14 mouse cellular contexts compared by ENCODE assay signal in the genomic region with DNA sequence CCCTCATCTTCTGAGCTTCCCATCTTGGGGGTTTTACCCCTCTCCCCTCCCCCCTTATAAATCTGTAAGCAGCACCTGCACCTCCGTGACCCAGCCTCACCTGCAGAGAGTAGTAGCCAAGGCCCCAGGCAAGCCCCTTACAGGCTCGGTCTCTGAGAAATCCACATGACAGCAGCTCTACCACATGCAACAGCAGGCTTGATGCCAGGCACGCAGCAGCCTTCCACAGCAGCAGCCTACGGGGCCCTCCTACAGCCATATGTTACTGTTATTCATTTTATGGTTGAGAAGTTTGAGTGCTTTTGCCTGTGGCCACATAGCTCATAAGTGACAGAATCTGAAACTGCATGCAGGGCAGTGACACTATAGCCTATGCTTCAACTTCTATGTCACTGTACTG. TPM values are rescaled to one million over a fixed set of nuclear protein-coding genes. Genes with fewer than 3 reads are reported as not detected.
DNase-seq lines count a peak whose midpoint lies in the region; TF ChIP-seq lines count a peak whose summit lies in the region.
"Had no signal": no experiment of that assay in that cellular context is flagged by ENCODE, and none has a peak within 500 bp of the region (broad histone marks: within the 10 kb centered on the region; RNA-seq: fewer than 3 reads in every experiment).

No protein-coding gene starts in this region.

- 17% methylated on average over 4 of the region's 4 CpGs for WGBS in cerebellum, adult 2 months
- 88% methylated on average over 4 of the region's 4 CpGs for WGBS in lung, adult 2 months

- no peak for TF ChIP-seq POLR2A in cerebellum, adult 2 months (IDR thresholded peaks at IDR 0.05; ENCODE audit: borderline replicate concordance, insufficient read depth, low read length)
- TF ChIP-seq POLR2A in lung, adult 2 months (IDR thresholded peaks at IDR 0.05; ENCODE audit: borderline replicate concordance, extremely low read depth, low read depth, low read length): no peak

- no peak for TF ChIP-seq CTCF in cerebellum, adult 2 months (IDR thresholded peaks at IDR 0.05; ENCODE audit: borderline replicate concordance, insufficient read depth, low read depth, low read length)
- TF ChIP-seq CTCF in lung, adult 2 months (IDR thresholded peaks at IDR 0.05; ENCODE audit: insufficient read depth, low read length): no peak

- H3K4me1 ChIP-seq in cerebellum, adult 2 months (ENCODE audit: control insufficient read depth, insufficient read depth, low read length): peaks cover 46% of the 10 kb centered on the region
- H3K4me1 ChIP-seq in lung, adult 2 months (ENCODE audit: control insufficient read depth, insufficient read depth, low read length): no peaks in the 10 kb centered on the region

- no peak overlapping the region for H3K4me3 ChIP-seq in cerebellum, adult 2 months (replicated peaks; ENCODE audit: insufficient read depth, low read depth, low read length)
- H3K4me3 ChIP-seq in lung, adult 2 months (replicated peaks; ENCODE audit: extremely low read depth, low read depth, low read length): no peak overlapping the region
- H3K4me3 ChIP-seq: heart, embryonic 15.5 days had no signal

- DNase-seq in cerebellum, adult 2 months: peak; percentile 21 to 46
- DNase-seq in cerebellum, adult 9-10 months: no peak
- peak; percentile 56 to 62 for DNase-seq in frontal cortex, postnatal 14 days (ENCODE audit: low spot score in 2 of 2)
- DNase-seq in layer of hippocampus, postnatal 36 days: peak; percentile 75 to 77
- DNase-seq in right cerebral cortex, adult 2 months (ENCODE audit: low spot score in 2 of 2): peak; percentile 80 to 85
- no peak for DNase-seq in adipocyte (ENCODE audit: low spot score)
- no peak for DNase-seq in kidney, adult 11 months
- DNase-seq in lung, adult 2 months: no peak
- DNase-seq: kidney, adult 8-10 months; thymus, postnatal 4 days had no signal

- no peaks in the 10 kb centered on the region for H3K27me3 ChIP-seq in cerebellum, adult 2 months (ENCODE audit: control insufficient read depth, insufficient read depth, low read length)
- H3K27me3 ChIP-seq: CH12.LX; heart, embryonic 15.5 days had no signal

- H3K27ac ChIP-seq in cerebellum, adult 2 months (ENCODE audit: insufficient read depth, low read length): no peak overlapping the region
- H3K27ac ChIP-seq: heart, embryonic 15.5 days; stomach, postnatal 0 days had no signal

RNA-seq across cellular contexts. Expression of a gene that starts 22.5 kb away (rescaled TPM):
- 2.3 and 2.9 TPM in 2 replicates for polyA plus RNA-seq in cerebellum, adult 2 months (2012; rRNA removed)
- total RNA-seq in layer of hippocampus, postnatal 36 days (2021): 100 to 1,000 TPM in 1 of 2 experiments, 10 to 100 TPM in 1; 88.6 to 112 TPM
- polyA plus RNA-seq in lung, adult 2 months (2012; rRNA removed): 6.2 and 6.9 TPM in 2 replicates
- total RNA-seq: megakaryocyte-erythroid progenitor cell, adult 5-6 weeks had no signal

RNA-seq across cellular contexts. Expression of a gene that starts 29.7 kb away (rescaled TPM):
- 52.2 and 57.4 TPM in 2 replicates for polyA plus RNA-seq in cerebellum, adult 2 months (2012; rRNA removed)
- total RNA-seq in layer of hippocampus, postnatal 36 days (2021): 100 to 1,000 TPM in 1 of 2 experiments, 10 to 100 TPM in 1; 95.7 to 104 TPM
- polyA plus RNA-seq in lung, adult 2 months (2012; rRNA removed): 99.7 and 124 TPM in 2 replicates

RNA-seq across cellular contexts. Expression of a gene that starts 48.8 kb away (rescaled TPM):
- 180 and 181 TPM in 2 replicates for polyA plus RNA-seq in cerebellum, adult 2 months (2012; rRNA removed)
- total RNA-seq in layer of hippocampus, postnatal 36 days (2021): 100 to 1,000 TPM; 142 to 146 TPM
- polyA plus RNA-seq in lung, adult 2 months (2012; rRNA removed): 53.9 and 76.0 TPM in 2 replicates

Comparison
In these comparisons a context has a peak if more than half of its experiments do, and no peak if none do; other contexts are left out.
1. DNase-seq: peak in cerebellum, adult 2 months (2 of 2), frontal cortex, postnatal 14 days (2 of 2), layer of hippocampus, postnatal 36 days (2 of 2) and right cerebral cortex, adult 2 months (2 of 2); none in cerebellum, adult 9-10 months (single experiment), adipocyte (single experiment), kidney, adult 11 months (single experiment) and lung, adult 2 months (single experiment).